Mouse (Mus musculus) stomach, postnatal 0 days (tissue): ENCODE measurements at regions not wholly inside any gene's neighbourhood (a gene's known extent, or its start where the extent isn't known, plus 50 kb on each side); places are given as distances from the start of the nearest gene placed in this dataset.

Experiments
- ATAC-seq: fragments of 200-750 bp; cut with Nextera tagmentation; 2 replicates; pipeline ENCODE4 v1.8.0; 2017; ENCODE audit not compliant: low FRiP score, low TSS enrichment
- DNase-seq: peaks from one replicate; pipeline ENCODE4 v3.0.0-alpha.2; 2016; ENCODE audit warnings: low spot score
- H3K27ac ChIP-seq: fragments of 300-500 bp; sonication (generic); replicated peaks from 2 replicates; pipeline ENCODE4 v1.5.1; 2014; ENCODE audit warnings: mild to moderate bottlenecking, control low read depth
- H3K27me3 ChIP-seq: fragments of 300-500 bp; sonication (generic); 2 replicates; pipeline ENCODE4 v1.6.1; 2014; ENCODE audit warnings: low read length; ENCODE audit not compliant: control insufficient read depth, insufficient read depth
- H3K36me3 ChIP-seq: fragments of 300-500 bp; sonication (generic); 2 replicates; pipeline ENCODE4 v1.6.1; 2014; ENCODE audit warnings: low read length, mixed read lengths; ENCODE audit not compliant: control insufficient read depth, insufficient read depth
- H3K4me1 ChIP-seq: fragments of 300-500 bp; sonication (generic); replicated peaks from 2 replicates; pipeline ENCODE4 v1.6.1; 2014; ENCODE audit warnings: antibody characterized with exemption; ENCODE audit not compliant: control insufficient read depth, insufficient read depth
- H3K4me2 ChIP-seq: fragments of 300-500 bp; sonication (generic); replicated peaks from 2 replicates; pipeline ENCODE4 v1.6.1; 2014; ENCODE audit warnings: low read depth, mild to moderate bottlenecking, control low read depth, moderate library complexity
- H3K4me3 ChIP-seq: fragments of 300-500 bp; sonication (generic); 2 replicates; pipeline ENCODE4 v1.5.1; 2014; ENCODE audit warnings: low read depth, low read length, control low read depth
- H3K9ac ChIP-seq: fragments of 300-500 bp; sonication (generic); 2 replicates; pipeline ENCODE4 v1.6.1; 2014; ENCODE audit warnings: mild to moderate bottlenecking, low read length, control low read depth, mixed read lengths
- H3K9me3 ChIP-seq: fragments of 300-500 bp; sonication (generic); 2 replicates; pipeline ENCODE4 v1.6.1; 2016; ENCODE audit warnings: low read length; ENCODE audit not compliant: control insufficient read depth
- CTCF ChIP-seq: IDR thresholded peaks from 2 replicates; pipeline ENCODE4 v1.5.1; 2016; ENCODE audit warnings: antibody characterized with exemption, low read depth, mild to moderate bottlenecking, moderate library complexity
- EP300 ChIP-seq: optimal IDR thresholded peaks from 2 replicates; pipeline ENCODE3; 2016; ENCODE audit warnings: antibody characterized with exemption
- WGBS: fragments of 180-500 bp; shearing (Covaris S2); extraction: QIAGEN DNeasy Blood & Tissue Kit; methylation state at CpG from one replicate; pipeline ENCODE4 v1.1.7; 2014; 5-methylcytosine and 5-hydroxymethylcytosine counted together

GRCm38 (mm10) chr9:30592601-30593000, 165.7 kb downstream of the Snx19 start:
- 87% methylated on average over 2 of the region's 2 CpGs for WGBS
- no peak for DNase-seq

DNA sequence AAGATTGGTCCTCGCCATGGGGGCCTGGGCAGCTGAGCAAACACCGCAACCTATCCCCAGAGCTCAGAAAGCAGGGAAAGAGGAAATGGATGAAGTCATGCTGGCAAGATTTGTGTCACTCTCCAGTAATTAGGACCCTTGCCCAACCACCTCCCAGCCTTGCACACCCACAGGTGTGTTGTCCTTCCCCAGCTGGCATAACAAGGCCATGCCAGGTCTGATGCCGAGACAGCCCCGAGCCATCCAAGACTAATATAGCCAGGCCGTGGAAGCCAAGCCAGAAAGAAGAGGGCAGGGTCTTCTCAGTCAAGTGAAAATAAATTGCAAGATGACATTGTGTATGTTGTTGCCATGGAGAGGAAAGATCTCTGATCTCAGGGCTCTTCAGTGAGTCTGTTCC, 164.3 kb downstream of the Snx19 start:
- Histone ChIP-seq H3K27me3 (no peaks in the 10 kb centered on the region), H3K36me3 (no peaks in the 10 kb centered on the region), H3K4me1 (no peaks in the 10 kb centered on the region), H3K9me3 (no peaks in the 10 kb centered on the region), H3K4me3 (no peak overlapping the region), H3K9ac (no peak overlapping the region), H3K27ac (no peak overlapping the region), H3K4me2 (no peak overlapping the region)
- TF ChIP-seq CTCF (no peak), EP300 (no peak)
- whole genome bisulfite sequencing, result 54% methylated on average over 5 of the region's 5 CpGs
- ATAC-seq, result no peak
- no peak for DNase-seq

More at GRCm38 (mm10) chr9:30592601-30593000, 165.7 kb downstream of the Snx19 start:
- TF ChIP-seq CTCF, result no peak
- TF ChIP-seq EP300, result no peak
- Histone ChIP-seq H3K9ac (no peak overlapping the region), H3K4me1 (no peaks in the 10 kb centered on the region), H3K27me3 (no peaks in the 10 kb centered on the region), H3K4me3 (no peak overlapping the region), H3K4me2 (no peak overlapping the region), H3K27ac (no peak overlapping the region), H3K36me3 (no peaks in the 10 kb centered on the region), H3K9me3 (no peaks in the 10 kb centered on the region)
- ATAC-seq, result no peak

- no peak overlapping the region for H3K9ac ChIP-seq
- no peaks in the 10 kb centered on the region for H3K9me3 ChIP-seq
- no peak for TF ChIP-seq EP300
- no peak for TF ChIP-seq CTCF
- 49% methylated on average over 6 of the region's 6 CpGs for WGBS
- H3K4me1 ChIP-seq, result no peaks in the 10 kb centered on the region
- no peaks in the 10 kb centered on the region for H3K27me3 ChIP-seq
- DNase-seq (no peak), ATAC-seq (no peak)
- no peak overlapping the region for H3K27ac ChIP-seq
- no peak overlapping the region for H3K4me3 ChIP-seq
- no peaks in the 10 kb centered on the region for H3K36me3 ChIP-seq
- H3K4me2 ChIP-seq, result no peak overlapping the region
Measured at GRCm38 (mm10) chr9:30590661-30591179, 163.8 kb downstream of the Snx19 start.

GRCm38 (mm10) chr9:30581271-30581821, 154.4 kb downstream of the Snx19 start:
- Histone ChIP-seq H3K9me3 (no peaks in the 10 kb centered on the region), H3K27me3 (no peaks in the 10 kb centered on the region), H3K9ac (no peak overlapping the region), H3K4me1 (no peaks in the 10 kb centered on the region), H3K27ac (no peak overlapping the region), H3K36me3 (no peaks in the 10 kb centered on the region), H3K4me2 (no peak overlapping the region), H3K4me3 (no peak overlapping the region)
- DNase-seq (no peak), ATAC-seq (no peak)
- TF ChIP-seq CTCF, result no peak
- TF ChIP-seq EP300, result no peak
- 82% methylated on average over 9 of the region's 9 CpGs for WGBS

DNA sequence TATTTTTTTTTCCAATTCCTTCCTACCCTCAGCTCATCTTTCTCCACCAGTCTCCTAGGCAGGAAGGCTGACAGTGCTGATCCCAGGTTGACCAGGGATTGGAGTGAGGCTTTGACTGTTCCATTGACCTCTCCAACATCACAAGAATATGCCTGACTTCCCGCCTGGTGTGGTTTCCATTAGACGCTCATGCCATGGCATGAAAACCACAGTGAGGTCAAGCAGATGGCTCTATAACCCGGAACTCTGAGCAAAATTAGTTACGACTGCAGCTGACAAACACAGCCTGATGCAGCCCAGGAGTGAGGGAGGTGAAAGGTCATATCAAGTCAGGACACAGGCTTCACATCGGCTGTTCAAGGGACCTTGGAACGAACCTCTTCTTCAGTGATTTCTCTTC, 153.6 kb downstream of the Snx19 start:
- no peaks in the 10 kb centered on the region for H3K4me1 ChIP-seq
- no peak for ATAC-seq
- TF ChIP-seq CTCF (no peak), EP300 (no peak)
- DNase-seq, result no peak
- no peak overlapping the region for H3K9ac ChIP-seq
- H3K4me3 ChIP-seq, result no peak overlapping the region
- H3K9me3 ChIP-seq, result no peaks in the 10 kb centered on the region
- WGBS, result 55% methylated on average over 6 of the region's 6 CpGs
- H3K27me3 ChIP-seq, result no peaks in the 10 kb centered on the region
- H3K36me3 ChIP-seq, result no peaks in the 10 kb centered on the region
- H3K4me2 ChIP-seq, result no peak overlapping the region
- H3K27ac ChIP-seq, result no peak overlapping the region

- WGBS, result 53% methylated on average over 3 of the region's 3 CpGs
- H3K36me3 ChIP-seq, result no peaks in the 10 kb centered on the region
- no peak for TF ChIP-seq EP300
- no peak for TF ChIP-seq CTCF
- H3K27me3 ChIP-seq, result no peaks in the 10 kb centered on the region
- H3K4me1 ChIP-seq, result no peaks in the 10 kb centered on the region
- H3K9ac ChIP-seq, result no peak overlapping the region
- no peak overlapping the region for H3K4me3 ChIP-seq
- no peak for DNase-seq
- no peak overlapping the region for H3K27ac ChIP-seq
- no peak overlapping the region for H3K4me2 ChIP-seq
- no peak for ATAC-seq
- no peaks in the 10 kb centered on the region for H3K9me3 ChIP-seq
Measured at GRCm38 (mm10) chr9:30578213-30578612, 151.3 kb downstream of the Snx19 start.
